Mouse (Mus musculus) spleen, postnatal 10 days (tissue): ENCODE measurements around the gene Mfge8.

ENCODE experiments used
- DNase-seq, 2 experiments: peaks; one replicate each; pipeline ENCODE4 v3.0.0; 2021 to 2022; ENCODE audit warnings: low spot score in 2 of 2

The Mfge8 gene

GRCm38 (mm10) chr7:79130385-79130784, 18.5 kb downstream of the Mfge8 start:
- DNase-seq = no peak

- DNase-seq = no peak
Measured at GRCm38 (mm10) chr7:79129883-79130282, 19.0 kb downstream of the Mfge8 start.

GRCm38 (mm10) chr7:79123465-79123864, 25.4 kb downstream of the Mfge8 start:
- DNase-seq = no peak

- DNase-seq = no peak
Measured at GRCm38 (mm10) chr7:79113848-79114247, 35.0 kb downstream of the Mfge8 start.

- DNase-seq = no peak
Measured at GRCm38 (mm10) chr7:79096492-79096891, 52.4 kb downstream of the Mfge8 start.

GRCm38 (mm10) chr7:79089111-79089510, 59.7 kb downstream of the Mfge8 start:
- peak in 1 of 2 experiments; percentile 45 for DNase-seq
